Mouse (Mus musculus) liver, embryonic 12.5 days (tissue): ENCODE results near the gene Gpr35. TPM values are rescaled to one million over a fixed set of nuclear protein-coding genes. Genes with fewer than 3 reads are reported as not detected.

ENCODE experiments used
- ATAC-seq: fragments of 200-750 bp; cut with Nextera tagmentation; 2 replicates; pipeline ENCODE4 v1.8.0; 2017; ENCODE audit warnings: moderate number of reproducible peaks, mild to moderate bottlenecking, moderate library complexity
- H3K27ac ChIP-seq: fragments of 300-500 bp; sonication (generic); 2 replicates; pipeline ENCODE4 v1.5.1; 2016; ENCODE audit warnings: mild to moderate bottlenecking
- H3K27me3 ChIP-seq: fragments of 300-500 bp; sonication (generic); replicated peaks from 2 replicates; pipeline ENCODE4 v1.6.1; 2016; ENCODE audit warnings: mild to moderate bottlenecking, moderate library complexity
- H3K36me3 ChIP-seq: fragments of 300-500 bp; sonication (generic); 2 replicates; pipeline ENCODE4 v1.6.1; 2016; ENCODE audit warnings: mild to moderate bottlenecking, moderate library complexity
- H3K4me1 ChIP-seq: fragments of 300-500 bp; sonication (generic); 2 replicates; pipeline ENCODE4 v1.6.1; 2016
- H3K4me2 ChIP-seq: fragments of 300-500 bp; sonication (generic); 2 replicates; pipeline ENCODE4 v1.6.1; 2016; ENCODE audit warnings: mild to moderate bottlenecking, moderate library complexity
- H3K4me3 ChIP-seq: fragments of 300-500 bp; sonication (generic); 2 replicates; pipeline ENCODE4 v1.5.1; 2016; ENCODE audit warnings: mild to moderate bottlenecking, moderate library complexity
- H3K9ac ChIP-seq: fragments of 300-500 bp; sonication (generic); 2 replicates; pipeline ENCODE4 v1.6.1; 2016; ENCODE audit warnings: mild to moderate bottlenecking, moderate library complexity
- H3K9me3 ChIP-seq: fragments of 300-500 bp; sonication (generic); replicated peaks from 2 replicates; pipeline ENCODE4 v1.6.1; 2016; ENCODE audit warnings: mild to moderate bottlenecking, moderate library complexity
- WGBS: fragments of 180-500 bp; shearing (Covaris S2); methylation state at CpG from one replicate; pipeline ENCODE4 v1.1.7; 2016; ENCODE audit not compliant: insufficient replicate concordance; 5-methylcytosine and 5-hydroxymethylcytosine counted together
- polyA plus RNA-seq: library from polyadenylated mRNA; unstranded; fragments of >200 nt; fragmentation: Nextera tagmentation; extraction: Ambion mirVana; gene quantifications from 2 replicates; pipeline ENCODE4 v1.2.1, GENCODE M21; 2016

Gpr35 gene
- polyA plus RNA-seq, 1 experiment from 2014 or later: 0.51 TPM

DNA sequence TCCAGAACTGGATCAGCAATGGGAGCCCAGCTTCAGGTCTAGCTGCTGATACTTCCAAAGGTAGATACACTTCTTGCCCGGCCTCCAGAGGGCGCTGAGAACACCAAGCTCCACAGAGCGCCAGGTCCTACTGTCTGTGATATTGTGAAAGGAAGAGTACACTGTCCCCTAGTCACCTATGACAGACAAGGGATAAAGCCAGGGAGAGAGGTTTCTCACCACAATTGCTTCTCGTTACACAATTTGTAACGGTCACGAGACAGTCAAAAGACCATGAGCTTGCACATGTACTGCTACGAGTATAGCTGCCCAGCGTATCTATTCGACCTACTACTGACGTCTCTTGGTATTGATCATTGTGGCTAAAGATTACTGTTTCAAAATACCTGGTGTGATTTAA is 78.7 kb downstream of the Gpr35 start:
- 79% methylated on average over 10 of the region's 10 CpGs for WGBS
- Histone ChIP-seq H3K36me3 (no peaks in the 10 kb centered on the region), H3K9me3 (no peaks in the 10 kb centered on the region), H3K9ac (no peak overlapping the region), H3K4me2 (no peak overlapping the region), H3K4me3 (no peak overlapping the region), H3K4me1 (peaks cover 29% of the 10 kb centered on the region), H3K27me3 (peaks cover 16% of the 10 kb centered on the region; the same call in 1 of the 2 replicates), H3K27ac (no peak overlapping the region)
- ATAC-seq: no peak

- WGBS: 53% methylated on average over 2 of the region's 2 CpGs
- H3K36me3 ChIP-seq: no peaks in the 10 kb centered on the region
- no peak overlapping the region for H3K4me2 ChIP-seq
- no peak overlapping the region for H3K27ac ChIP-seq
- H3K4me3 ChIP-seq: no peak overlapping the region
- H3K9ac ChIP-seq: no peak overlapping the region
- H3K27me3 ChIP-seq: peaks cover 16% of the 10 kb centered on the region; the same call in 1 of the 2 replicates
- H3K9me3 ChIP-seq: no peaks in the 10 kb centered on the region
- ATAC-seq: no peak
- H3K4me1 ChIP-seq: peaks cover 36% of the 10 kb centered on the region
These were observed 79.4 kb downstream of the Gpr35 start for GRCm38 (mm10) chr1:93030060-93030459.

DNA sequence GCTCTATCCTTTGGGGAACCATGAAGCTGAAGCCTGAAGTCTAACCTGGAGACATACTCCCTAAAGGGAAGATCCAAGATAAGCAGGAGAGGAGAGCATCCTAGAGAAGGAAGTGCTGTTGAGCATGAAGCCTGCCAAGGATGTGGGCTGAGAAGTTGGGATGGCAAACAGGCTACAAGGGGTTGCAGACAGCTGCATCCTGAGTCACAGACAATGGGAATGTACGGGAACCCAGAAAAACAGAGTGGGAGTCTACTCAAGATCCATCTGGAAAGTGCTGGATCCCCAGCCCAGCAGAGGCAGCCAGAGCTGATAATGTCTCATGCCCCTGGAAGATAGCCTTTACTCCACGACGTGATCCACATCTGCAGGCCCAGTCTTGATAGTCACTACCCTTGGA is 80.5 kb downstream of the Gpr35 start:
- ATAC-seq: no peak
- no peaks in the 10 kb centered on the region for H3K36me3 ChIP-seq
- H3K27ac ChIP-seq: no peak overlapping the region
- H3K9me3 ChIP-seq: no peaks in the 10 kb centered on the region
- H3K9ac ChIP-seq: no peak overlapping the region
- no peak overlapping the region for H3K4me2 ChIP-seq
- H3K4me1 ChIP-seq: peaks cover 41% of the 10 kb centered on the region
- whole genome bisulfite sequencing: 51% methylated on average over 3 of the region's 3 CpGs
- H3K27me3 ChIP-seq: peaks cover 8% of the 10 kb centered on the region; the same call in 1 of the 2 replicates
- no peak overlapping the region for H3K4me3 ChIP-seq

DNA sequence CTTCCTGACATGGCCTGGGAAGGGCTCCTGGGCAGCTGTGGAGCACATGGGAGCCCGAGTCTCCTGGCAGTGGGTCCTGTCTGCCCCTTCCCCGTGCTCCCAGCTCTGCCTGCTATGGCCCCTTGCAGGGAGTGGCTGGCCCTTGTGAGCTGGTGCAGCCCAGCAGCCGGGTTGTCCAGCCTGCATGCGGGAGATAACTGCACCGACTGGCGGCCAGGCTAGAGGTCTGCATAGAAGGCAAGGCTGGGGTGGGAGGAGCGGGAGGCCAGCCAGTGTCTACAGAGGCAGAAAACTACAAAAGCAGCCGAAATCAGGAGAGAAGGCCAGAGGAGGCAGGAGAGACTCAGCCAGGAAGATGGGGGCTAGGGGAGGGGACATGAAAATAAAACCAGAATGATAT is 83.3 kb downstream of the Gpr35 start:
- Histone ChIP-seq H3K27ac (peak overlapping the region; percentile 78), H3K4me2 (peak overlapping the region; percentile 55), H3K4me1 (peaks cover 33% of the 10 kb centered on the region), H3K9me3 (no peaks in the 10 kb centered on the region; the same call in 1 of the 2 replicates), H3K27me3 (0 out of 2 replicates have a peak, but pooled peaks cover 2% of the 10 kb centered on the region), H3K9ac (peak overlapping the region; percentile 52; the same call in 1 of the 2 replicates), H3K4me3 (no peak overlapping the region), H3K36me3 (no peaks in the 10 kb centered on the region)
- WGBS: 18% methylated on average over 8 of the region's 8 CpGs
- peak; percentile 98 for ATAC-seq

- Histone ChIP-seq H3K9me3 (no peaks in the 10 kb centered on the region; the same call in 1 of the 2 replicates), H3K27ac (no peak overlapping the region), H3K4me1 (peaks cover 33% of the 10 kb centered on the region), H3K27me3 (no peaks in the 10 kb centered on the region), H3K36me3 (no peaks in the 10 kb centered on the region), H3K9ac (no peak overlapping the region), H3K4me3 (no peak overlapping the region), H3K4me2 (no peak overlapping the region)
- 66% methylated on average over 4 of the region's 4 CpGs for WGBS
- no peak for ATAC-seq
These were observed 85.3 kb downstream of the Gpr35 start for GRCm38 (mm10) chr1:93035981-93036380.

Other genes with a start within 250 kb of the Gpr35 start
- gene Gpc1, start 119.2 kb upstream of the Gpr35 start, polyA plus RNA-seq: 5.5 and 7.2 TPM in 2 replicates
- gene Ankmy1, start 48.0 kb upstream of the Gpr35 start, polyA plus RNA-seq: 0.04 and 0.11 TPM in 2 replicates
- gene Dusp28, start 43.9 kb upstream of the Gpr35 start, polyA plus RNA-seq: 7.2 and 7.7 TPM in 2 replicates
- gene Rnpepl1, start 40.1 kb upstream of the Gpr35 start, polyA plus RNA-seq: 22.1 and 22.3 TPM in 2 replicates
- 12.5 and 12.6 TPM in 2 replicates for gene Capn10, start 16.5 kb upstream of the Gpr35 start, polyA plus RNA-seq
- not detected in 2 replicates for gene Aqp12, start 55.5 kb downstream of the Gpr35 start, polyA plus RNA-seq
- gene Kif1a, start 151.1 kb downstream of the Gpr35 start, polyA plus RNA-seq: 0.38 and 0.98 TPM in 2 replicates
- gene Agxt, start 184.4 kb downstream of the Gpr35 start, polyA plus RNA-seq: 1.7 and 2.2 TPM in 2 replicates
- gene 2310007B03Rik, start 210.1 kb downstream of the Gpr35 start, polyA plus RNA-seq: not detected in 2 replicates
- gene Crocc2, start 217.9 kb downstream of the Gpr35 start, polyA plus RNA-seq: 0.02 and 0.04 TPM in 2 replicates